Mouse (Mus musculus) regulatory T cell (primary cell): ENCODE results near the gene Gxylt1.
"Not testable (repeated sequence)": the region's sequence is repeated elsewhere in the genome, so short reads cannot be mapped to it uniquely, and the experiment has no call there.

Source experiments
- in situ Hi-C: fragments of 300-600 bp; cut with MboI, MseI; formaldehyde crosslinking; loops from one replicate; pipeline ENCODE4 v1.15.1; 2025; ENCODE audit warnings: high pct_unique_total_duplicates

The Gxylt1 gene

GRCm38 (mm10) chr15:93263566-93263965, 11.4 kb downstream of the Gxylt1 start:
- in situ Hi-C loops: no loop called here

GRCm38 (mm10) chr15:93262818-93263217, 12.2 kb downstream of the Gxylt1 start:
- in situ Hi-C loops: no loop called here

DNA sequence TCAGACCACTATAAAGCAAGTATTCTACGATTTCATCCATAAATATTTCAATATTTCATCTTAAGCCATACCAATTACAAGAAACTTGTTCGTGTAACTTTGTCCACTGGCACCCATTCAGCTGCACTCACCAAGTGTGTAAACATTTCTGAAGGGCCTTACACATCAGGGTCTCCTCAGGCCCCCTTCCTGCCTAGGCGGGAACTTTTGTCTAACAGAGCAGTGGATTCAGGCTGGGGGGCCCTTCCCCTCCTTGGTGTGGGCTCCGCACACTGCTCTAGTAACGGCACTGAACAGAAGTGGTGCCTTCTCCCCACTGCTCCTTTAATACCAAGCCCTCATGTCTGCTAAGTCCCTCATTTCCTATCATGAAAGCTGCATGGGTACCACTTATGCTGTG, 12.7 kb downstream of the Gxylt1 start:
- in situ Hi-C loops: no loop called here

DNA sequence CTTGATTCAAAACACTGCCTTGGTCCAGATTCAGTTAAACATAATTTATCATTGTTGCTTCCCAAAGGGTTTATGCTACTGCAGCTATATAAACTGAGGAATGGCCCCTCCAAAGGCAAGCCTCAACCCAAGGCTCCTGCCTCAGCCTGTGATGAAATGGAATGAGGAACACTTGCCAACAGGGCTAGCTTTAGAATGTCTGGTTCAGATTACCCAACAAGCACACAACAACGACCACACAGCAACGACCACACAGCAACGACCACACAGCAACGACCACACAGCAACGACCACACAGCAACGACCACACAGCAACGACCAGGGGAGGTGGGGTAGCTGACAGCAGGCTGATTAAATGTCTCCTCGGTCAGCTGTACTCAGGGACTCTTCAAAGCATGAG, 15.0 kb downstream of the Gxylt1 start:
- in situ Hi-C loops: no loop called here

GRCm38 (mm10) chr15:93255295-93255694, 19.7 kb downstream of the Gxylt1 start:
- in situ Hi-C loops: no loop called here

DNA sequence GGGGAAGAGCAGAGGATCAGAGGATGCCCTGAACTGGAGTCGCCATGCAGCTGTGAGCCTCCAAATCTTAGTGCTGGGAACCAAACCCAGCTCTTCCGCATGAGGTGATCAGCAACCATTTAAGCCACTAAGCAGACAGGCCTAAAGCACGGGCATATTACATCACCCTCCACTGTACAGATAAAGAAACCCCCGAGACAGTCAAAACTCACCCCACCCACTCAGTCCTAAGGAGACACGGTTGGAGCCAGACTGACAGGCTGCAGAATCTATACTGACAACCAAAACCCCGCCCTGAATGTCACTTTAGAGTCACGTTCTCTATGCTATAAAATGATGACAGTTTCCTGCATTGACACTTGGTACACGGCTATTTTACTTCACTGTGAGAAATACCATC, 21.8 kb downstream of the Gxylt1 start:
- in situ Hi-C loops: no loop called here

DNA sequence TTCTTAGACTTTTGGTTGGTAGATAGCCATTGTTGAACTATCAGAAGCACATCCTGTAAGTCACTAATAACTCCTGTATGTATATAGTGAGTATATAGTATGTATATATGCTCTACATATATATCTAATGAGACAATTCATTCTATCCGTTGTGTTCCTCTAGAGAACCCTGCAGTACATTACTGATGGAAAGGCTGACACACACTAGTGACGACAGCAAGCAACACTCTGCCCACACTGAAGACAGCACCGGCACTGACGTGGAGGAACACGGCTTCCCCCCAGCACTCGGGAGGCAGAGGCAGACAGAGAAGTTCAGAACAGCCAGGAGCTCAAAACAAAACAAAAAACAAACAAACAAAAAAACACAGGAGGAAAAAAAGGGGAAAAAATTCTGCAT, 22.6 kb downstream of the Gxylt1 start:
- in situ Hi-C loops: no loop called here

DNA sequence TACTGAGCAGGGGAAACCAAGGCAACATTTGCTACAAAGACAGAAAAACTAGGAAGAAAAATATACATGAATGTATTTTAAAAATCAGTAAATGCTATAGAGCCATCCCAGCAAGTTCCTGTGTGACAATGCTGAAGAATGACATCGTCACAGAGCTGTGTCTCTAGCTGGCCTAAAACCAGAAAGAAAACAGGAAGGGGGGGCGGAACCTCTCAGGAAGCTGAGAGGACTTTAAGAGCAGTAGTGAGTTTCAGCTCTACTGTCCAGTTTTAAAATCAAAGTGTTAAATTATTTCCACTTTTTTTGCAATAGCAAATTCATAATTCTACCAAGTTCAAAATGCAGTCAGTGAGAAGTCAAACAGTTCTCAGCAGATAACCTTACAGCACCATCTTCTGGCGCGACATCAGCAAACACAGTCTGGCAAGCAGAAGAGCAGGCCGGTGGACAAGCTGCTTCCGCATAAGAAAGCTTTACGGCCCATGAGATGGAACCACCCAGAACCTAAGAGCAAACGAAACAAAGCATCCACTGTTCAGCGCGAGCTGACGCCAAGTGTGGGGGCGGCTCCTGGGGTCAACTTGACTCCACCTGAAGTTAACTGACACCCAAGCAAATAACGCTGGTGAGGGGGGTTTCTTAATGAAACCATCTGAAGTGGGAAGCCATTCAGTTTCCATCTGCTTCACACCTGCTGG, 23.3 kb downstream of the Gxylt1 start:
- in situ Hi-C loops: no loop called here

GRCm38 (mm10) chr15:93243202-93243601, 31.8 kb downstream of the Gxylt1 start:
- in situ Hi-C loops: no loop called here

GRCm38 (mm10) chr15:93236456-93236855, 38.5 kb downstream of the Gxylt1 start:
- in situ Hi-C loops: not testable (repeated sequence)

GRCm38 (mm10) chr15:93229028-93229427, 46.0 kb downstream of the Gxylt1 start:
- in situ Hi-C loops: no loop called here

- in situ Hi-C loops: no loop called here
These were observed 46.6 kb downstream of the Gxylt1 start for GRCm38 (mm10) chr15:93228375-93228774.

DNA sequence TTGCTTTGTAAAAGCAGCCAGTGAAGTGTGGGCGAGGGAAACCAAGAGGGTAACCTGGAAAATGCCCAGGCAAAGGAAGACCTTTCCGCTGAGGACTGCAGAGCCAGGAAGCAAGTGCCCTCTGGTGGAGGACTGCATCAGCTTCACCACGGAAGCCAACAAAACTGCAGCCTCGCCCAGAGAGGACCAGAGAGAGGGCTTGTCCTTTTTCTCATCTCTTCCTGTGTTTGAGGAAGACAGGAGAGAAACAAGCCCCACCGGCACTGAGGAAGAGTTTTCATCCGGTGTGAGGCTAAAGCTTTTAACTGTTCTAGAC, 47.3 kb downstream of the Gxylt1 start:
- in situ Hi-C loops: no loop called here

- in situ Hi-C loops: no loop called here
These were observed 47.8 kb downstream of the Gxylt1 start for GRCm38 (mm10) chr15:93226930-93227763.

GRCm38 (mm10) chr15:93222475-93222874, 52.5 kb downstream of the Gxylt1 start:
- in situ Hi-C loops: no loop called here

DNA sequence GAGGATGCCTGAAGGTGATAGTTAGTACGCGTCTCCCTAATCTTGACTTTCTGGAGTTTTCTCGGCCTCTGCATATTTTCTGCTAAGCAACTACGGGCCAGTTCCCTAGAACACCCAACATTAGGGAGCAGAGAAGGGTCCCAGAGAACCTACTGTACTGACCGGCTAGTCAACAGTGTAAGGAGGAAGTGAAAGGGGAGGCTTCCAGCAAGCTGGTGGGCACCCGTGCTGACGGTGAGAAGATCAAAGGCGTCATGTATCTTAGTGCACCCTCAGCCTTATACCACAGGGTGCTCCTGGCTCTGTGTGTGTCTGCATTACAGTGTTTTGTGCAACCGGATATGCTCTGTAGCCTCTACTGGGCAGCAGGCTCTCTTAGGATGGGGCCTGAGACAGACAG, 62.4 kb downstream of the Gxylt1 start:
- in situ Hi-C loops: loop anchor here (10.0 kb wide), 2 partner anchors 798 to 938 kb away; no protein-coding TSS in a partner anchor

DNA sequence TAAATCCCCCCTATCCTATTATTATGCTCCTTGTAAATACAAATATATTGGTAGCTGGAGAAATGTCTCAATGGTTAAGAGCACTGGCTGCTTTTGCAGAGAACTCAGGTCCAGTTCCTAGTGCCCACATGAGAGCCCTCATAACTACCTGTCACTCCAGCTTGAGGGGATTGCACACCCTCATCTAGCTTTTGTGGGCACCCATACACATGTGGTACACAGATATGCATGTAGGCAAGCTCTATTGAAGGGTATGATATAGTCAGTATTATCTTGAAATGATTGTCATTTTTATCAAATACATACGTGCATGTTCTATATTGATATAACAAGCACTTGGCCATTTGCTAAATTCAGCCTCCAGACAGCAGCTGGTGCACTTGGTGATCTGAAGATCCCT, 70.1 kb downstream of the Gxylt1 start:
- in situ Hi-C loops: no loop called here

DNA sequence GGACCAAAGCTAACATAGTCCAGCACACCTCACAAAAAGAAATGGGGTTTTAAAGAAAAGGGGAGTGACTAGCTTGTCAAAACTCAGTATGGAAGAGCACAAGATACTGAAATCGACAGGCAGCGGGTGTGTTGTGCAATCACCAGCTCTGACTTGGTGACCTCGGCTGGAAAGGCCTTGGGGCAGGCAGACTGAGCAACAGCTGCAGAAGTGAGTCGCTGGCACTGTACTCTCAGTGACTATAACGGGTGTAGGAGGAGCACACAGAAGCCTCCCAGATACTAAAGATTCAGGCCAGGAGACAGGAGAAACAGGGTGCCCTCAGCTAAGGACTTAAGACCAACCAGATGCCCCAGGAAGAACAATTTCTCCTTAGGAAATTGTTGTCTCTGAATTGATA, 73.0 kb downstream of the Gxylt1 start:
- in situ Hi-C loops: no loop called here

DNA sequence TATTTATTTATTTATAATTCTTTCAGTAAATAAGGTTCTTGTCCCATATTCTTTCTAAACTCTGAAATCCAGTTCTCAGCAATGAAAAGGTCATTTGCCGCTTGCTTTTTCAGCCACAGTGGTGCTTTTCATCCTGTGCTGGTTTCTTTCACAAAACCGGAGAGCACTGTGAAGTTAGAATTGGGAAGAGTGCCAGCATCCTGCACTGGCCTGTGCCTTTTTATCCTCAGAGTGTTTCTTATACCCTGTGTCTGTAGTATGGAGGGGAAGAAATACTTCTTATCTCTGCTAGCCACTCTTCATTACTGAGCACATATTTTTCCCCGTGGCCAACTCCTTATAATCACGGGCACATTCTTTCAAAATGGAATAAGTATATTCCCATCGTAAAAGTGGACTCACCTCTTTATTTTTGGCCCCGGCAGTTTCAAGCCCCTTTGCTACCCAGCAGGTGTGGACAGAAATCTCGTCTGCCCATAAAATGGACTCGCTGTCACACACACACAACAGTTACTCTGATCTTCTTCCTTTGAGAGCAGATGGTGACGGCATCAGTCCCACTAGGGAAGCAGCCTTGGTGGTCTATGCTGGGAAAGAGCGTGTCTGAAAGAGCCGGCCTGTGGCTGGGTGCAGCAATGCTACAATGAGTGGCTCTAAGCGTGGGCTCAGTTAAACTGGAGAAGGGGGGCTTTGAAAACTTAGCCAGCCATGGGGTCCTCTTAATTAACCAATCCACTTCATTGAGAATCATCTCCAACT, 83.4 kb downstream of the Gxylt1 start:
- in situ Hi-C loops: no loop called here
